27 mouse cellular contexts compared by ENCODE assay signal in the genomic region with DNA sequence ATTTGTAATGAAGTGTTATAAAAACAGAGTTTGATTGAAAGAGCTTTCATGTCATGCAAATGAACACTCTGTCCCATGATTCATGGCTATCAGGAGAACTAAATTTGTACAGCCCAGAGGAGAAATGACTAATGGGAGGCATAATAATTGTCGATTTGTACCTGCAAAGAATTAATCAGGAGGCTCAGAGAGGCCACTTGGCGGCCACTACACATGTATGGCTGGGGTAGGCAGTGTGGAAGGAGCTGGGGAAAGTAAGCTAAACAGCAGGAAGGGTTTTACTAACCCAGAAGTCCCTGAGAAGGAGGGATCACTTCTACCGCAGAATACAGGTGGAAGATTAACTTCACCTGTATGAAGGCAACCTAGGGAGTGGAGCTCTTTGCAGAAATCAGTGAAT.
A peak's percentile ranks its signal among the peaks of the same experiment; 100 is the strongest.
DNase-seq lines count a peak whose midpoint lies in the region; ATAC-seq lines count a peak whose summit lies in the region.
"Had no signal": no experiment of that assay in that cellular context is flagged by ENCODE, and none has a peak within 500 bp of the region (broad histone marks: within the 10 kb centered on the region; RNA-seq: fewer than 3 reads in every experiment).

No protein-coding gene starts in this region.

- H3K4me3 ChIP-seq in midbrain, embryonic 13.5 days (replicated peaks): no peak overlapping the region
- no peak overlapping the region for H3K4me3 ChIP-seq in midbrain, embryonic 11.5 days (ENCODE audit: low read depth, low read length)
- H3K4me3 ChIP-seq in forebrain, embryonic 12.5 days (replicated peaks): no peak overlapping the region
- H3K4me3 ChIP-seq in forebrain, embryonic 13.5 days: no peak overlapping the region
- H3K4me3 ChIP-seq in hindbrain, embryonic 15.5 days: no peak overlapping the region
- H3K4me3 ChIP-seq: gastrocnemius, adult 2 months; heart, adult 2 months; heart, embryonic 12.5 days; kidney, embryonic 15.5 days; left cerebral cortex, adult 2 months; limb, embryonic 13.5 days; lung, embryonic 15.5 days; myocyte had no signal

- peaks cover 11% of the 10 kb centered on the region for H3K4me1 ChIP-seq in midbrain, embryonic 13.5 days (replicated peaks)
- no peaks in the 10 kb centered on the region for H3K4me1 ChIP-seq in midbrain, embryonic 11.5 days (ENCODE audit: control insufficient read depth, insufficient read depth, low read length)
- H3K4me1 ChIP-seq in forebrain, embryonic 12.5 days: peaks cover 13% of the 10 kb centered on the region
- H3K4me1 ChIP-seq in forebrain, embryonic 13.5 days: peaks cover 18% of the 10 kb centered on the region
- H3K4me1 ChIP-seq in hindbrain, embryonic 15.5 days (replicated peaks): peaks cover 10% of the 10 kb centered on the region
- H3K4me1 ChIP-seq: heart, embryonic 12.5 days; kidney, embryonic 15.5 days; limb, embryonic 13.5 days; lung, embryonic 15.5 days had no signal

- ATAC-seq in midbrain, embryonic 13.5 days: 0 out of 2 replicates have a peak, but pooled peaks have one; percentile 27
- no peak for ATAC-seq in midbrain, embryonic 11.5 days (ENCODE audit: low FRiP score)
- peak; percentile 58; the same call in 1 of the 2 replicates for ATAC-seq in forebrain, embryonic 12.5 days (ENCODE audit: low FRiP score)
- ATAC-seq in forebrain, embryonic 13.5 days: peak; percentile 72
- 0 out of 2 replicates have a peak, but pooled peaks have one; percentile 27 for ATAC-seq in hindbrain, embryonic 15.5 days (ENCODE audit: low FRiP score, low read depth)
- ATAC-seq: activated CD4-positive, CD25-positive, alpha-beta regulatory T cell, adult 4 months had no signal

- H3K36me3 ChIP-seq in midbrain, embryonic 13.5 days: no peaks in the 10 kb centered on the region
- H3K36me3 ChIP-seq in midbrain, embryonic 11.5 days (ENCODE audit: control insufficient read depth, insufficient read depth, low read length): no peaks in the 10 kb centered on the region
- no peaks in the 10 kb centered on the region for H3K36me3 ChIP-seq in forebrain, embryonic 12.5 days (replicated peaks)
- no peaks in the 10 kb centered on the region for H3K36me3 ChIP-seq in forebrain, embryonic 13.5 days (ENCODE audit: poor library complexity, severe bottlenecking)
- H3K36me3 ChIP-seq in hindbrain, embryonic 15.5 days: no peaks in the 10 kb centered on the region
- H3K36me3 ChIP-seq: heart, embryonic 12.5 days; kidney, embryonic 15.5 days; limb, embryonic 13.5 days; lung, embryonic 15.5 days had no signal

- 64% methylated on average over 3 of the region's 3 CpGs for WGBS in midbrain, embryonic 13.5 days
- WGBS in midbrain, embryonic 11.5 days: 63% methylated on average over 3 of the region's 3 CpGs
- 45% methylated on average over 3 of the region's 3 CpGs for WGBS in forebrain, embryonic 12.5 days
- WGBS in forebrain, embryonic 13.5 days: 38% methylated on average over 3 of the region's 3 CpGs
- 54% methylated on average over 3 of the region's 3 CpGs for WGBS in hindbrain, embryonic 15.5 days

- no peaks in the 10 kb centered on the region for H3K27me3 ChIP-seq in midbrain, embryonic 13.5 days
- no peaks in the 10 kb centered on the region for H3K27me3 ChIP-seq in midbrain, embryonic 11.5 days (ENCODE audit: control insufficient read depth, insufficient read depth, low read length)
- H3K27me3 ChIP-seq in forebrain, embryonic 12.5 days: no peaks in the 10 kb centered on the region
- no peaks in the 10 kb centered on the region for H3K27me3 ChIP-seq in forebrain, embryonic 13.5 days
- no peaks in the 10 kb centered on the region for H3K27me3 ChIP-seq in hindbrain, embryonic 15.5 days
- H3K27me3 ChIP-seq: heart, embryonic 12.5 days; kidney, embryonic 15.5 days; limb, embryonic 13.5 days; lung, embryonic 15.5 days had no signal

- peak overlapping the region; percentile 51; the same call in 1 of the 2 replicates for H3K27ac ChIP-seq in midbrain, embryonic 13.5 days
- H3K27ac ChIP-seq in midbrain, embryonic 11.5 days (ENCODE audit: low read depth, low read length): no peak overlapping the region
- peak overlapping the region; percentile 59; the same call in 1 of the 2 replicates for H3K27ac ChIP-seq in forebrain, embryonic 12.5 days
- H3K27ac ChIP-seq in forebrain, embryonic 13.5 days: peak overlapping the region; percentile 69
- H3K27ac ChIP-seq in hindbrain, embryonic 15.5 days (replicated peaks): no peak overlapping the region
- H3K27ac ChIP-seq: gastrocnemius, adult 2 months; heart, adult 2 months; kidney, embryonic 15.5 days; left cerebral cortex, adult 2 months; limb, embryonic 13.5 days; lung, embryonic 15.5 days; stomach, postnatal 0 days had no signal

- DNase-seq in midbrain, embryonic 11.5 days (ENCODE audit: low spot score, missing footprints): no peak
- no peak for DNase-seq in layer of hippocampus, postnatal 36 days
- no peak for DNase-seq in adrenal gland, postnatal 14 days
- DNase-seq: adrenal gland, adult 2 months; B cell, adult 2 months; cerebellum, adult 8-10 months; cerebellum, postnatal 36 days; gastrocnemius, adult 2 months; heart, adult 2 months; heart, postnatal 4 days; lung, postnatal 36 days; right cerebral cortex, adult 18-20 months; thymus, adult 18-20 months; thymus, postnatal 25 days had no signal

- no peak overlapping the region for H3K4me2 ChIP-seq in midbrain, embryonic 13.5 days (replicated peaks)
- H3K4me2 ChIP-seq in midbrain, embryonic 11.5 days: no peak overlapping the region
- no peak overlapping the region for H3K4me2 ChIP-seq in forebrain, embryonic 12.5 days
- H3K4me2 ChIP-seq in forebrain, embryonic 13.5 days: no peak overlapping the region
- no peak overlapping the region for H3K4me2 ChIP-seq in hindbrain, embryonic 15.5 days
- H3K4me2 ChIP-seq: heart, embryonic 12.5 days; kidney, embryonic 15.5 days; limb, embryonic 13.5 days; liver, embryonic 11.5 days; lung, embryonic 15.5 days had no signal

- H3K9ac ChIP-seq in midbrain, embryonic 13.5 days (replicated peaks): no peak overlapping the region
- H3K9ac ChIP-seq in midbrain, embryonic 11.5 days (ENCODE audit: low read length): no peak overlapping the region
- H3K9ac ChIP-seq in forebrain, embryonic 12.5 days: no peak overlapping the region
- no peak overlapping the region for H3K9ac ChIP-seq in forebrain, embryonic 13.5 days
- no peak overlapping the region for H3K9ac ChIP-seq in hindbrain, embryonic 15.5 days
- H3K9ac ChIP-seq: heart, embryonic 12.5 days; kidney, embryonic 15.5 days; limb, embryonic 13.5 days; lung, embryonic 15.5 days had no signal

- H3K9me3 ChIP-seq in midbrain, embryonic 13.5 days: no peaks in the 10 kb centered on the region
- no peaks in the 10 kb centered on the region for H3K9me3 ChIP-seq in midbrain, embryonic 11.5 days (ENCODE audit: control insufficient read depth, low read length)
- H3K9me3 ChIP-seq in forebrain, embryonic 12.5 days: no peaks in the 10 kb centered on the region
- H3K9me3 ChIP-seq in forebrain, embryonic 13.5 days (replicated peaks): no peaks in the 10 kb centered on the region
- no peaks in the 10 kb centered on the region for H3K9me3 ChIP-seq in hindbrain, embryonic 15.5 days
- H3K9me3 ChIP-seq: heart, embryonic 12.5 days; kidney, embryonic 15.5 days; limb, embryonic 13.5 days; lung, embryonic 15.5 days had no signal

Comparison
In these comparisons a context has a peak if more than half of its experiments do, and no peak if none do; other contexts are left out.
1. H3K27ac ChIP-seq: peak in midbrain, embryonic 13.5 days (single experiment), forebrain, embryonic 12.5 days (single experiment) and forebrain, embryonic 13.5 days (single experiment); none in midbrain, embryonic 11.5 days (single experiment) and hindbrain, embryonic 15.5 days (single experiment).